Mouse (Mus musculus): ENCODE results near the gene Mrgpra2a.
"Not testable (repeated sequence)": the region's sequence is repeated elsewhere in the genome, so short reads cannot be mapped to it uniquely, and the experiment has no call there.

Gene Mrgpra2a

DNA sequence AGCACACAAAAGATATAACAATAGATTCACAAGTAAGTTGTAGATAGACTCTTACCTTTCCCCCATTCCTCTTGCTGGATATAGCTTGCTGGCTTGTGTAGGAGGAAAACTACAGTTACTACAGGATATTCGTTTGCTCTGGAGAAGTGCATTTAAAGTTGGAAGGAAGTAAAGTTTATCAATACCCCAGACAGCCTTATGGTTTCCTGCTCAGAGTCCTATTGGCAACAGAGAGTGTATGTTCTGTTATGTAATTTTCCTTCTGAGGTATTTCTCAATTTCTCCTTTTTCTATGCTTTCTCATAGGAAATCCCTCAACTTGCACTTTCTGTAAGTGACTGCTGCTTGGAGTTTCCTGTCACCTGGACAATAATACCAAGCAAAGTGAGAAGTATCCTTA, at the start of gene Mrgpra2a:
Gene Mrgpra2a, minus strand, starts transcription at position 125 of the 400 bp plus-strand sequence.
- not testable (repeated sequence) for DNase-seq (ENCODE audit: low spot score in 2 of 2)

DNA sequence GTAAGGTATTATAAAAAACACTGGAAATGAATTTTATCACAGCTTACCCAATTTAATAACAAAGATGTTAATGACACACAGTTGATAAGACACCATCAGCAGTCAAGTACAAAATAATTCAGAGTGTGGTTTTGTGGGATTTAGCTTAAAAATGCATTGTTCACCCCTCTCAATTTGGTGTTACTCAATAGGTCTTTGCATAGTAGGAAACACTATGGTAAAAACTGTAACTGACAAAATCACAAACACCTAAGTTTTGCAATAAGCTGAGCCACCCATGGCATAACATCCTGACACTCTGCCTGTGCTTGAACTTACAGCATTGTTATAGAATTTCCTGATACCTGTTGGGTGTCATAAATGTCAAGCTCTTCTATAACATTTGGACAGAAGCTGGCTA, 39.3 kb upstream of the Mrgpra2a start:
- not testable (repeated sequence) for DNase-seq (ENCODE audit: low spot score in 2 of 2)

DNA sequence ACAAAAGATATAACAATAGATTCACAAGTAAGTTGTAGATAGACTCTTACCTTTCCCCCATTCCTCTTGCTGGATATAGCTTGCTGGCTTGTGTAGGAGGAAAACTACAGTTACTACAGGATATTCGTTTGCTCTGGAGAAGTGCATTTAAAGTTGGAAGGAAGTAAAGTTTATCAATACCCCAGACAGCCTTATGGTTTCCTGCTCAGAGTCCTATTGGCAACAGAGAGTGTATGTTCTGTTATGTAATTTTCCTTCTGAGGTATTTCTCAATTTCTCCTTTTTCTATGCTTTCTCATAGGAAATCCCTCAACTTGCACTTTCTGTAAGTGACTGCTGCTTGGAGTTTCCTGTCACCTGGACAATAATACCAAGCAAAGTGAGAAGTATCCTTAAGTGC, 37.5 kb upstream of the Mrgpra2a start:
- not testable (repeated sequence) for DNase-seq (ENCODE audit: low spot score in 2 of 2)

DNA sequence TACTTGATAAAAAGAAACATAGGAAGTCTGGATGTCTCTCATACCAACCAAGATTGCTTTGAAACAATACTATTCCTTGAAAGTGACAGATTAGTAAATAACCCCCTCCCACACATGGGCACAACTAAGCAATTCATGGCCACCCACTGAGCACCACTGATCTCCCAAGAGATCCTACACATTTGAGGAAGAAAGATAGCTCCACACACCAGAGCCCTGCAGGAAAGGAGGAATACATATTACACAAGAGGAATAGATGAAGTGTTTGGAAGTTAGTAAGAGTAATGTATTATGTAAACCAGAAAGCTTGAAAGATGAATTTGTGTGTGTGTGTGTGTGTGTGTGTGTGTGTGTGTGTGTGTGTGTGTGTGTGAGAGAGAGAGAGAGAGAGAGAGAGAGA, 31.2 kb upstream of the Mrgpra2a start:
- DNase-seq (ENCODE audit: low spot score in 2 of 2), result not testable (repeated sequence)

DNA sequence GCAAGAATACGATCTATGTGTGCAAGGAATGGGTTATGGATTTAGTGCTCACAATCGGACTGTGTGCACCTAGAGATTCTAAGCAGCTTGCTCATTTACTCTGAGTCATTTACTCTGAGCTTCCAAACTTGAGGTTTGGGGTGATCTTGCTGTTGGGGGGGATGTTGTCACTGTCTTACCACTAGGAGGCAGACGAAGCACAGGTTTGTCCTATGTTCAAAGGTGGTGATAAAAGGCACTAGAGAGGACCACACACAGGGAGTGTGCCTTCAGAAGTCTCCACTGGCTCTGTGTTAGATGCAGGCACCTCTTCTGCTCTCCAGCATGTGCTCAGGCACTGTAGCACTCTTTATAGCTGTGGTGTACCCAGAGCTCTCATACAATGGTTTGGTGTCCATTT, 22.0 kb upstream of the Mrgpra2a start:
- not testable (repeated sequence) for DNase-seq (ENCODE audit: low spot score in 2 of 2)

DNA sequence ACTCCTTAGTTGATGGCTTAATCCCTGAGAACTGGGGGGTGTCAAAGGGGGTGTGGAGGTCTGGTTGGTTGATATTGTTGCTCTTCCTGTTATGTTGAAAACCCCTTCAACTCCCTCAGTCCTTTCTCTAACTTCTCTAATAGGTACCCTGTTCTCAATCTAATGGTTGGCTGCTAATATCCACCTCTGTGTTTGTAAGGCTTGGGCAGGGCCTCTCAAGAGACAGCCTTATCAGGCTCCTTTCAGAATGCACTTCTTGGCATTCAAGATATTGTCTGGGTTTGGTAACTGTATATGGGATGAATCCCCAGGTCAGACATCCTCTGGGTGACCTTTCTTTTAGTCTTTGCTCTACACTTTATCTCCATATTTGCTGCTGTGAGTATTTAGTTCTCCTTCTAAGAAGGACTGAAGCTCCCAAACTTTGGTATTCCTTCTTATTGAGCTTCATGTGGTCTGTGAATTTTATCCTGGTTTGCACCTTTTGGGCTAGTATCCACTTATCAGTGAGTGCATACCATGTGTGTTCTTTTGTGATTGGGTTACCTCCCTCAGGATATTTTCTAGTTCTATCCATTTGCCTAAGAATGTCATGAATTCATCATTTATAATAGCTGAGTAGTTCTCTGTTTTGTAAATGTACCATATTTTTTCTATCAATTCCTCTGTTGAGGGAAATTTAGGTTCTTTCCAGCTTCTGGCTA, 13.5 kb upstream of the Mrgpra2a start:
- not testable (repeated sequence) for DNase-seq (ENCODE audit: low spot score in 2 of 2)

DNA sequence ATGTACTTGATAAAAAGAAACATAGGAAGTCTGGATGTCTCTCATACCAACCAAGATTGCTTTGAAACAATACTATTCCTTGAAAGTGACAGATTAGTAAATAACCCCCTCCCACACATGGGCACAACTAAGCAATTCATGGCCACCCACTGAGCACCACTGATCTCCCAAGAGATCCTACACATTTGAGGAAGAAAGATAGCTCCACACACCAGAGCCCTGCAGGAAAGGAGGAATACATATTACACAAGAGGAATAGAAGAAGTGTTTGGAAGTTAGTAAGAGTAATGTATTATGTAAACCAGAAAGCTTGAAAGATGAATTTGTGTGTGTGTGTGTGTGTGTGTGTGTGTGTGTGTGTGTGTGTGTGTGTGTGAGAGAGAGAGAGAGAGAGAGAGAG, 6.2 kb downstream of the Mrgpra2a start:
- not testable (repeated sequence) for DNase-seq (ENCODE audit: low spot score in 2 of 2)

DNA sequence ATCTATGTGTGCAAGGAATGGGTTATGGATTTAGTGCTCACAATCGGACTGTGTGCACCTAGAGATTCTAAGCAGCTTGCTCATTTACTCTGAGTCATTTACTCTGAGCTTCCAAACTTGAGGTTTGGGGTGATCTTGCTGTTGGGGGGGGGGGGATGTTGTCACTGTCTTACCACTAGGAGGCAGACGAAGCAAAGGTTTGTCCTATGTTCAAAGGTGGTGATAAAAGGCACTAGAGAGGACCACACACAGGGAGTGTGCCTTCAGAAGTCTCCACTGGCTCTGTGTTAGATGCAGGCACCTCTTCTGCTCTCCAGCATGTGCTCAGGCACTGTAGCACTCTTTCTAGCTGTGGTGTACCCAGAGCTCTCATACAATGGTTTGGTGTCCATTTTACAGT, 15.5 kb downstream of the Mrgpra2a start:
- not testable (repeated sequence) for DNase-seq (ENCODE audit: low spot score in 2 of 2)

DNA sequence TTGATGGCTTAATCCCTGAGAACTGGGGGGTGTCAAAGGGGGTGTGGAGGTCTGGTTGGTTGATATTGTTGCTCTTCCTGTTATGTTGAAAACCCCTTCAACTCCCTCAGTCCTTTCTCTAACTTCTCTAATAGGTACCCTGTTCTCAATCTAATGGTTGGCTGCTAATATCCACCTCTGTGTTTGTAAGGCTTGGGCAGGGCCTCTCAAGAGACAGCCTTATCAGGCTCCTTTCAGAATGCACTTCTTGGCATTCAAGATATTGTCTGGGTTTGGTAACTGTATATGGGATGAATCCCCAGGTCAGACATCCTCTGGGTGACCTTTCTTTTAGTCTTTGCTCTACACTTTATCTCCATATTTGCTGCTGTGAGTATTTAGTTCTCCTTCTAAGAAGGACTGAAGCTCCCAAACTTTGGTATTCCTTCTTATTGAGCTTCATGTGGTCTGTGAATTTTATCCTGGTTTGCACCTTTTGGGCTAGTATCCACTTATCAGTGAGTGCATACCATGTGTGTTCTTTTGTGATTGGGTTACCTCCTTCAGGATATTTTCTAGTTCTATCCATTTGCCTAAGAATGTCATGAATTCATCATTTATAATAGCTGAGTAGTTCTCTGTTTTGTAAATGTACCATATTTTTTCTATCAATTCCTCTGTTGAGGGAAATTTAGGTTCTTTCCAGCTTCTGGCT, 24.0 kb downstream of the Mrgpra2a start:
- not testable (repeated sequence) for DNase-seq (ENCODE audit: low spot score in 2 of 2)

DNA sequence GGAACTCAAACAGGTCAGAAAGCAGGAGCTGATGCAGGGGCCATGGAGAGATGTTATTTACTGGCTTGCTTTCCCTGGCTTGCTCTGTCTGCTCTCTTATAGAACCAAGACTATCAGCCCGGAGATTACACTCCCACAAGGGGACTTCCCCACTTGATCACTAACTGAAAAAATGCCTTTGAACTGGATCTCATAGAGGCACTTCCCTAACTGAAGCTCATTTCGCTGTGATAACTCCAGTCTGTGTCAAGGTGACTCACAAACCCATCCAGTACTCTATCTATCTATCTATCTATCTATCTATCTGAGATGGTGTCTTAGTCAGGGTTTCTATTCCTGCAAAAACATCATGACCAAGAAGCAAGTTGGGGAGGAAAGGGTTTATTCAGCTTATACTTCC, 41.3 kb downstream of the Mrgpra2a start:
- no peak for DNase-seq (ENCODE audit: low spot score in 2 of 2)

DNA sequence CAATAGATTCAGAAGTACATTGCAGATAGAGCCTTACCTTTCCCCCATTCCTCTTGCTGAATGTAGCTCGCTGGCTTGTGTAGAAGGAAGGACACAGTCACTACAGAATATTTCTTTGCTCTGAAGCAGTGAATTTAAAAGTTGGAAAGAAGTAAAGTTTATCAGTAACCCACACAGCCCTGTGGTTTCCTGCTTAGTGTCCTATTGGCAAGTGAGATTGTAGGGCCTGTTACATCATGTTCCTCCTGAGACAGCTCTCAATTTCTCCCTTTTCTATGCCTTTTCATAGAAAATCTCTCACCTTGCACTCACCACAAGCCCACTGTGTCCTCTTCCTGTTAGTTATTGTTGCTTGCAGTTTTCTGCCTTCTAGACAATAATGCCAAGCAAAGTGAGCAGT, 42.4 kb downstream of the Mrgpra2a start:
- no peak for DNase-seq (ENCODE audit: low spot score in 2 of 2)

DNA sequence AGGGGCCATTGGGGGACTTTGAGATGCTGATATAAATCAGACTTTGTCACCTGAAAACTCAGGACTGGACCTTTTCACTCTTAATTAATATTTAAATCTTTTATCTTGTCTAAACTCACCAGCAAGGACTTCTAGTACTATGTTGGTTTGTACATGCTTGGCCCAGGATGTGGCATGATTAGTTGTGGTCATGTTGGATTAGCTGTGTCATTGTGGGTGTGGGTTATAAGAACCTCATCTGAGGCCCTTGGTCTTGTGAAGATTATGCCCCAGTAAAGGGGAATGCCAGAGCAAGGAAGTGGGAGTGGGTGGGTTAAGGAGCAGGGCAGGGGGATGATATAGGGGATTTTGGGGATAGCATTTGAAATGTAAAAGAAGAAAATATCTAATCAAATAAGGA, 50.8 kb downstream of the Mrgpra2a start:
- no peak for DNase-seq (ENCODE audit: low spot score in 2 of 2)
